Mouse (Mus musculus): ENCODE measurements around the gene Npdc1. TPM values are rescaled to one million over a fixed set of nuclear protein-coding genes. Genes with fewer than 3 reads are reported as not detected.

Gene Npdc1
- total and polyA plus RNA-seq, 2 experiments from 2014 or later, result 188 to 442 TPM

- DNase-seq (peak; percentile 76), ATAC-seq (peak; percentile 89)
- H3K9ac ChIP-seq, result no peak overlapping the region
- no peak overlapping the region for H3K4me3 ChIP-seq (ENCODE audit: low read depth, low read length)
- TF ChIP-seq CTCF (IDR thresholded peaks at IDR 0.05; ENCODE audit: low read depth), result no peak
- H3K4me1 ChIP-seq (ENCODE audit: insufficient read depth), result peaks cover 3% of the 10 kb centered on the region; the same call in 1 of the 2 replicates
- H3K36me3 ChIP-seq (ENCODE audit: insufficient read depth), result no peaks in the 10 kb centered on the region
- no peak overlapping the region for H3K4me2 ChIP-seq (ENCODE audit: low read depth)
- H3K9me3 ChIP-seq (ENCODE audit: low read length), result no peaks in the 10 kb centered on the region
- WGBS, result 6% methylated on average over 3 of the region's 3 CpGs
- H3K27ac ChIP-seq (ENCODE audit: low read depth, low read length), result 0 out of 2 replicates have a peak overlapping the region, but pooled peaks have one; percentile 3
- peaks cover 17% of the 10 kb centered on the region for H3K27me3 ChIP-seq (ENCODE audit: insufficient read depth, low read length)
Observed at GRCm38 (mm10) chr2:25394281-25395221, 4.6 kb upstream of the Npdc1 start.

DNA sequence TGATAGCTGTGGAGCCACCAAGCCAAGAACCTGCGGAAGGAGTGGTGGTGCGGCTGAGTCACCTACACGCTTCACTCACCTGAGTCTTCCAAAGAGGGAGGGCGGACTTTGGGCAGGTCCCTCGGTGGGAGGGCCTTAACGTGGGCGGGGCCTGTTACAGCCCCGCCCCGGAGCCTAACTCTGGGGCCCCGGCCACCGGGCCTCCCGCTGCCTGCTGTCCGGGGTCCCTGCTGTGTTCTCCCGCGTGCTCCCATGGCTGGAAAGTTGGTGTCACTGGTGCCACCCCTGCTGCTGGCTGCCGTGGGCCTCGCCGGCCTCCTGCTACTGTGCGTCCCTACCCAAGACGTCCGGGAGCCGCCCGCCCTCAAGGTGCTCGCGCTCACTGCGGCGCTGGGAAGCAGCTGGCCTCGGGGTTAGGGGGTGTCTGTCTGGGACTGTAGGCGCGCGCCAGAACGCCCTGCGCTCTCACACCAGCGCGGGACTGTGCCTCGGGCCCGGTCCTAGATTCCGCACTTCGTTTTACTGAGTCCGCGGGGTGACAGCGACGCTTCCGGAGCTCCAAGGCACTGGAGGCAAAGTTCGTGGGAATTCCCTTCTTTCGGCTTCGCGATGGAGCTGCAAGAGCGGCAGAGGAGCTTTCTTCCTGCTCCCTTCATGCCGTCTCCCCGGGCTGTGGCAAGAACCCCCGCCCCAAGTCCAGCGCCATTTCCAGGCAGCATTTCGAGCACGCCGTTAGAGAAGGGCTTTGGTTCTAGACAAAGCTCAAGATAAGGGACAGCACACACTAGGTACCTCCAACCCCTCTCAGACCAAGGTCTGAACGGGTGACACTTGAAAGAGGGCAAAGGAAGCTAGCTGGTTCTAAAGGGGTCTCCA lies 3.2 kb upstream of the Npdc1 start, which contains the start of gene Entpd2:
TSS of gene Entpd2 (plus strand) at position 154 of the 876 bp plus-strand sequence.
- peaks cover 17% of the 10 kb centered on the region for H3K27me3 ChIP-seq (ENCODE audit: insufficient read depth, low read length)
- ATAC-seq (peak; percentile 58), DNase-seq (peak; percentile 62)
- peak within 1 kb of the TSS; percentile 35 for H3K4me3 ChIP-seq (ENCODE audit: low read depth, low read length)
- H3K4me2 ChIP-seq (ENCODE audit: low read depth), result peak within 1 kb of the TSS; percentile 67
- 2% methylated on average over 57 of the region's 57 CpGs for WGBS
- H3K9me3 ChIP-seq (ENCODE audit: low read length), result no peaks in the 10 kb centered on the region
- peaks cover 8% of the 10 kb centered on the region; the same call in 1 of the 2 replicates for H3K4me1 ChIP-seq (ENCODE audit: insufficient read depth)
- 0 out of 2 replicates have a peak within 1 kb of the TSS, but pooled peaks have one; percentile 15 for H3K27ac ChIP-seq (ENCODE audit: low read depth, low read length)
- peak within 1 kb of the TSS; percentile 37; the same call in 1 of the 2 replicates for H3K9ac ChIP-seq
- TF ChIP-seq CTCF (IDR thresholded peaks at IDR 0.05; ENCODE audit: low read depth), result peak; percentile 48
- no peaks in the 10 kb centered on the region for H3K36me3 ChIP-seq (ENCODE audit: insufficient read depth)

DNA sequence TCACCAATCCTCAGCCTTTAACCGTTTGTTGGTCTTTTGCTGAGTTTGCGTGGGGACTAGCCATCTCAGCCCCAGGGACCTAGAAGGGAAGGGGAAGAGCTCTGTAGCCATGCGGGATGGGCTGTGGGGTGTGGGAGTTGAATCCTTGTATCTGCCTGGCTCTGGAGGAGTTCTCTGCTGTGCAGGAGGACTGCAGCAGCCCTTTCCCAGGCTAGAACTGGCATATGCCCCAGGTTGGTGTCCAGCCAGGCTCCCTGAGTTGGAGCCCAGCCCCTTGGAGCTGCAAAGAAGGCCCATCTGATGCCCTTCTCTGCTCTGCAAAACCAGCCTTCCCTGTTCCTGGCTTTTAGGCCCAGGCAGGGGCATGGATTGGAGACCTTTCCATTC lies 2.6 kb upstream of the Npdc1 start:
- H3K4me2 ChIP-seq (ENCODE audit: low read depth), result peak overlapping the region; percentile 67
- no peaks in the 10 kb centered on the region for H3K9me3 ChIP-seq (ENCODE audit: low read length)
- H3K27ac ChIP-seq (ENCODE audit: low read depth, low read length), result 0 out of 2 replicates have a peak overlapping the region, but pooled peaks have one; percentile 9
- no peaks in the 10 kb centered on the region for H3K36me3 ChIP-seq (ENCODE audit: insufficient read depth)
- H3K4me1 ChIP-seq (ENCODE audit: insufficient read depth), result peaks cover 8% of the 10 kb centered on the region; the same call in 1 of the 2 replicates
- peaks cover 17% of the 10 kb centered on the region for H3K27me3 ChIP-seq (ENCODE audit: insufficient read depth, low read length)
- peak overlapping the region; percentile 35 for H3K4me3 ChIP-seq (ENCODE audit: low read depth, low read length)
- TF ChIP-seq CTCF (IDR thresholded peaks at IDR 0.05; ENCODE audit: low read depth), result no peak
- no peak for ATAC-seq
- H3K9ac ChIP-seq, result peak overlapping the region; percentile 37; the same call in 1 of the 2 replicates
- WGBS, result 35% methylated on average over 3 of the region's 3 CpGs
- no peak for DNase-seq

DNA sequence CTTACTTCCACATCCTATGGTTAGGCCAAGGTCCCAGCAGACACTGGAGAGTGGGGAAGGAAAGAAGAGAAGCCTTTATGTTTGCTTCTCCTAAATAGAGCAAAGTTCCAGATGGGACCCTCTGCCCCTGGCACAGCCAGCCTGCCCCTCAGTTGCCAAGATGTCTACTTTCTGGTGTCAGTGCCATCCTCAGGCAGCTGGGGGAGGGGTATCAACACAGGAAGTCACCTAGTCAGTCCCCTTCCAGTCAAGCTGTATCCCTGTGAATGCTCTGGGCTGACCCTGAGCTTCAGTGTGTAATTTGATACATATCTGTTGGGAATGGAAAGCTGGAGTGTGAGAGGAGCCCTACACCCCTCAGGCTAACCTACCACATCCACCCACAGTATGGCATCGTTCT lies 2.1 kb upstream of the Npdc1 start:
- Histone ChIP-seq H3K4me3 (ENCODE audit: low read depth, low read length) (no peak overlapping the region), H3K27ac (ENCODE audit: low read depth, low read length) (no peak overlapping the region), H3K4me2 (ENCODE audit: low read depth) (0 out of 2 replicates have a peak overlapping the region, but pooled peaks have one; percentile 67), H3K36me3 (ENCODE audit: insufficient read depth) (no peaks in the 10 kb centered on the region), H3K9me3 (ENCODE audit: low read length) (no peaks in the 10 kb centered on the region), H3K27me3 (ENCODE audit: insufficient read depth, low read length) (peaks cover 17% of the 10 kb centered on the region), H3K4me1 (ENCODE audit: insufficient read depth) (peaks cover 8% of the 10 kb centered on the region; the same call in 1 of the 2 replicates), H3K9ac (no peak overlapping the region)
- no peak for DNase-seq
- TF ChIP-seq CTCF (IDR thresholded peaks at IDR 0.05; ENCODE audit: low read depth), result no peak
- 68% methylated on average over 1 of the region's 1 CpGs for WGBS
- ATAC-seq, result no peak

- ATAC-seq, result no peak
- Histone ChIP-seq H3K4me3 (ENCODE audit: low read depth, low read length) (no peak overlapping the region), H3K4me1 (ENCODE audit: insufficient read depth) (peaks cover 8% of the 10 kb centered on the region; the same call in 1 of the 2 replicates), H3K36me3 (ENCODE audit: insufficient read depth) (no peaks in the 10 kb centered on the region), H3K4me2 (ENCODE audit: low read depth) (no peak overlapping the region), H3K27me3 (ENCODE audit: insufficient read depth, low read length) (peaks cover 17% of the 10 kb centered on the region), H3K9ac (no peak overlapping the region), H3K9me3 (ENCODE audit: low read length) (no peaks in the 10 kb centered on the region), H3K27ac (ENCODE audit: low read depth, low read length) (no peak overlapping the region)
- no peak for TF ChIP-seq CTCF (IDR thresholded peaks at IDR 0.05; ENCODE audit: low read depth)
- DNase-seq, result no peak
- 94% methylated on average over 7 of the region's 7 CpGs for WGBS
Observed at GRCm38 (mm10) chr2:25398065-25398464, 1.1 kb upstream of the Npdc1 start.

- H3K27me3 ChIP-seq (ENCODE audit: insufficient read depth, low read length), result peaks cover 10% of the 10 kb centered on the region
- TF ChIP-seq CTCF (IDR thresholded peaks at IDR 0.05; ENCODE audit: low read depth), result no peak
- no peak overlapping the region for H3K27ac ChIP-seq (ENCODE audit: low read depth, low read length)
- WGBS, result 22% methylated on average over 16 of the region's 16 CpGs
- peak overlapping the region; percentile 74 for H3K4me2 ChIP-seq (ENCODE audit: low read depth)
- peak overlapping the region; percentile 58 for H3K9ac ChIP-seq
- peak overlapping the region; percentile 37 for H3K4me3 ChIP-seq (ENCODE audit: low read depth, low read length)
- H3K4me1 ChIP-seq (ENCODE audit: insufficient read depth), result peaks cover 15% of the 10 kb centered on the region; the same call in 1 of the 2 replicates
- H3K9me3 ChIP-seq (ENCODE audit: low read length), result no peaks in the 10 kb centered on the region
- no peaks in the 10 kb centered on the region for H3K36me3 ChIP-seq (ENCODE audit: insufficient read depth)
- ATAC-seq (no peak), DNase-seq (no peak)
Observed at GRCm38 (mm10) chr2:25400291-25400690, 1.1 kb downstream of the Npdc1 start.
